Mouse (Mus musculus) embryonic facial prominence, embryonic 14.5 days (tissue): ENCODE results near the gene Mkrn3. TPM values are rescaled to one million over a fixed set of nuclear protein-coding genes. Genes with fewer than 3 reads are reported as not detected.

Source experiments
- ATAC-seq: fragments of 200-750 bp; cut with Nextera tagmentation; 2 replicates; pipeline ENCODE4 v1.8.0; 2017; ENCODE audit warnings: low read depth, moderate number of reproducible peaks, moderate TSS enrichment
- DNase-seq: peaks from one replicate; pipeline ENCODE4 v3.0.0-alpha.2; 2015; ENCODE audit warnings: low spot score
- H3K27ac ChIP-seq: fragments of 300-500 bp; sonication (generic); replicated peaks from 2 replicates; pipeline ENCODE4 v1.5.1; 2014; ENCODE audit warnings: low read depth, mild to moderate bottlenecking, low read length, moderate library complexity
- H3K27me3 ChIP-seq: fragments of 300-500 bp; sonication (generic); replicated peaks from 2 replicates; pipeline ENCODE4 v1.6.1; 2014; ENCODE audit warnings: low read length; ENCODE audit not compliant: control insufficient read depth, insufficient read depth
- H3K36me3 ChIP-seq: fragments of 300-500 bp; sonication (generic); 2 replicates; pipeline ENCODE4 v1.6.1; 2014; ENCODE audit warnings: low read length, mixed read lengths; ENCODE audit not compliant: control insufficient read depth, insufficient read depth
- H3K4me1 ChIP-seq: fragments of 300-500 bp; sonication (generic); 2 replicates; pipeline ENCODE4 v1.6.1; 2014; ENCODE audit warnings: antibody characterized with exemption, low read length; ENCODE audit not compliant: control insufficient read depth, insufficient read depth
- H3K4me2 ChIP-seq: fragments of 300-500 bp; sonication (generic); 2 replicates; pipeline ENCODE4 v1.6.1; 2014; ENCODE audit warnings: low read depth, mild to moderate bottlenecking, low read length, moderate library complexity, mixed read lengths
- H3K4me3 ChIP-seq: fragments of 300-500 bp; sonication (generic); 2 replicates; pipeline ENCODE4 v1.5.1; 2014; ENCODE audit warnings: low read depth, mild to moderate bottlenecking, low read length
- H3K9ac ChIP-seq: fragments of 300-500 bp; sonication (generic); 2 replicates; pipeline ENCODE4 v1.6.1; 2014; ENCODE audit warnings: low read depth, mild to moderate bottlenecking, low read length, moderate library complexity, mixed read lengths
- H3K9me3 ChIP-seq: fragments of 300-500 bp; sonication (generic); 2 replicates; pipeline ENCODE4 v1.6.1; 2016; ENCODE audit warnings: low read length; ENCODE audit not compliant: control insufficient read depth
- WGBS: fragments of 180-500 bp; shearing (Covaris S2); extraction: QIAGEN DNeasy Blood & Tissue Kit; methylation state at CpG from one replicate; pipeline ENCODE4 v1.1.7; 2014; 5-methylcytosine and 5-hydroxymethylcytosine counted together
- polyA plus RNA-seq: library from polyadenylated mRNA; unstranded; fragments of >200 nt; fragmentation: Nextera tagmentation; extraction: Ambion mirVana; gene quantifications from 2 replicates; pipeline ENCODE4 v1.2.1, GENCODE M21; 2014

Mkrn3 gene
- polyA plus RNA-seq, 1 experiment from 2014 or later = 6.2 TPM

GRCm38 (mm10) chr7:62433243-62433642, 13.3 kb upstream of the Mkrn3 start:
- Histone ChIP-seq H3K9ac (no peak overlapping the region), H3K4me1 (no peaks in the 10 kb centered on the region), H3K4me2 (no peak overlapping the region), H3K27me3 (no peaks in the 10 kb centered on the region), H3K36me3 (no peaks in the 10 kb centered on the region), H3K9me3 (no peaks in the 10 kb centered on the region), H3K27ac (no peak overlapping the region), H3K4me3 (no peak overlapping the region)
- DNase-seq (no peak), ATAC-seq (no peak)
- WGBS = 33% methylated on average over 3 of the region's 3 CpGs

- Histone ChIP-seq H3K9ac (no peak overlapping the region), H3K27me3 (no peaks in the 10 kb centered on the region), H3K4me3 (no peak overlapping the region), H3K9me3 (no peaks in the 10 kb centered on the region), H3K4me2 (no peak overlapping the region), H3K36me3 (no peaks in the 10 kb centered on the region), H3K27ac (no peak overlapping the region), H3K4me1 (no peaks in the 10 kb centered on the region)
- 22% methylated on average over 8 of the region's 8 CpGs for WGBS
- DNase-seq (no peak), ATAC-seq (no peak)
Observed at GRCm38 (mm10) chr7:62428337-62428736, 8.4 kb upstream of the Mkrn3 start.

DNA sequence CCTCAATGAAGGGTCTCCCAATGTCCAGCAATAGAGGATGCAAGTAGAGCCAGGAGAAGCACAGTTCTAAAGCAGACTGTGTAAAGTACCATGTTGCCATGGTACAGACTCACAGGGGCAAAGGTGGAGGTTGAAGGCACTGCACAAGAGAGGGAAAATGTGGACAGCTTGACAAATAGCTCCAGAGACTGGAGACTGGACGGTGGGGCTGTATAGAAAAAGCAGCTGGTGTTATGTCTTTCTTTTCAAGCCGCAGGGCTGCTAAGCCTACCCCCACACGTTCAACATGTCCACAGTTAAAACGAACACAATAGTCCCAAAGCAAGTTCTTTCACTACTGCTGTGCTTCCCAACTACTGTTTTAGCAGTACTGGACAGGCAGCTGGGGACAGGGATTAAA, 3.3 kb upstream of the Mkrn3 start:
- WGBS = 45% methylated on average over 4 of the region's 4 CpGs
- no peak overlapping the region for H3K4me3 ChIP-seq
- no peak for ATAC-seq
- no peaks in the 10 kb centered on the region for H3K4me1 ChIP-seq
- no peak for DNase-seq
- H3K27ac ChIP-seq = no peak overlapping the region
- H3K36me3 ChIP-seq = no peaks in the 10 kb centered on the region
- no peak overlapping the region for H3K4me2 ChIP-seq
- no peak overlapping the region for H3K9ac ChIP-seq
- H3K9me3 ChIP-seq = peaks cover 8% of the 10 kb centered on the region; the same call in 1 of the 2 replicates
- H3K27me3 ChIP-seq = no peaks in the 10 kb centered on the region

GRCm38 (mm10) chr7:62420566-62420965, 627 bp upstream of the Mkrn3 start:
- no peaks in the 10 kb centered on the region for H3K36me3 ChIP-seq
- H3K27ac ChIP-seq = no peak overlapping the region; the same call in 1 of the 2 replicates
- H3K4me3 ChIP-seq = peak overlapping the region; percentile 63
- peaks cover 8% of the 10 kb centered on the region; the same call in 1 of the 2 replicates for H3K9me3 ChIP-seq
- no peaks in the 10 kb centered on the region for H3K27me3 ChIP-seq
- ATAC-seq (no peak), DNase-seq (no peak)
- H3K4me1 ChIP-seq = no peaks in the 10 kb centered on the region
- 0 out of 2 replicates have a peak overlapping the region, but pooled peaks have one; percentile 3 for H3K9ac ChIP-seq
- H3K4me2 ChIP-seq = peak overlapping the region; percentile 60
- WGBS = 55% methylated on average over 6 of the region's 6 CpGs

DNA sequence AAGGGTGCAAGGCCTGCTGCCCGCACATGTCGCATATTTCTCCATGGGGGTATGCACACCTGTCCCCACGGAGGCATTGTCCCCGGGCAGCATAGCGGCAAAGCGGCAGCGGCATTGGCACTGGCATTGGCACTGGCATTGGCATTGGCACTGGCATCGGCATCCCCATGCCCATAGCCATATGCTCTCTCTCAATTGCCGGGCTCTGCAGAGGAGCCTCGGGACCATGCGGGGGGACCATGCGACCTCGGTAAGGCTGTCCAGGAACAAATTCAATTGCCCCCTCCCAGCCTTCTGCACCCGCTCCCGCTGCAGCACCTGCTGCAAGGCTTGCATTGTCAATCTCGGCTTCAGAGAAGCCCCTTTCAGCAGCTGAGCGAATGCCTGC, 840 bp downstream of the Mkrn3 start:
- Histone ChIP-seq H3K27me3 (no peaks in the 10 kb centered on the region), H3K4me2 (peak overlapping the region; percentile 60), H3K4me3 (peak overlapping the region; percentile 63), H3K4me1 (no peaks in the 10 kb centered on the region), H3K9me3 (peaks cover 8% of the 10 kb centered on the region; the same call in 1 of the 2 replicates), H3K9ac (peak overlapping the region; percentile 77), H3K27ac (peak overlapping the region; percentile 77; the same call in 1 of the 2 replicates), H3K36me3 (no peaks in the 10 kb centered on the region)
- no peak for DNase-seq
- no peak; the same call in 1 of the 2 replicates for ATAC-seq
- WGBS = 65% methylated on average over 17 of the region's 17 CpGs

DNA sequence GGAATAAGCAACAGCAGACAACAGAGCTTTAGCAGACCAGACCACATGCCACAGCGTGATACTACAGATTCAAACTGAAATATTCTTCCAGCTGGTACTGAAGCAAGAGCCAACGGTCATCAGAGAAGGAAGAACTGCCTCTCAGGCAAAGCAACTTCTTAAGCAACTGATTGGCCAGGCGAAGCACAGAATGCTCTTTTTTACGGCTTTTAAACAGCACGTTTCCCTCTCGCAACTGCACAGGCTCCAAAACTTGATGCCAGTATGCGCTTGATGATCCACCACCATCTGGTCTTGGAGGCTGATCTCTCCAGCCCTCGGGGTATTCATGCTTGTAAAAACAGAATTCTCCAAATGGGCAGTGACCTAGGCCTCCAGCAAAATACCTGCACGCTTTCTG, 1.6 kb downstream of the Mkrn3 start:
- ATAC-seq = no peak
- H3K4me2 ChIP-seq = peak overlapping the region; percentile 60
- no peak overlapping the region for H3K9ac ChIP-seq
- no peaks in the 10 kb centered on the region for H3K36me3 ChIP-seq
- WGBS = 74% methylated on average over 9 of the region's 9 CpGs
- DNase-seq = no peak
- no peaks in the 10 kb centered on the region for H3K4me1 ChIP-seq
- H3K27ac ChIP-seq = no peak overlapping the region
- H3K4me3 ChIP-seq = peak overlapping the region; percentile 63
- no peaks in the 10 kb centered on the region for H3K27me3 ChIP-seq
- peaks cover 8% of the 10 kb centered on the region; the same call in 1 of the 2 replicates for H3K9me3 ChIP-seq

GRCm38 (mm10) chr7:62416173-62416572, 3.8 kb downstream of the Mkrn3 start:
- Histone ChIP-seq H3K9ac (no peak overlapping the region), H3K4me1 (no peaks in the 10 kb centered on the region), H3K36me3 (no peaks in the 10 kb centered on the region), H3K4me3 (no peak overlapping the region), H3K9me3 (peaks cover 8% of the 10 kb centered on the region; the same call in 1 of the 2 replicates), H3K4me2 (no peak overlapping the region), H3K27ac (no peak overlapping the region), H3K27me3 (no peaks in the 10 kb centered on the region)
- ATAC-seq = no peak
- no peak for DNase-seq

- Histone ChIP-seq H3K9ac (no peak overlapping the region), H3K27ac (no peak overlapping the region), H3K9me3 (0 out of 2 replicates have a peak, but pooled peaks cover 5% of the 10 kb centered on the region), H3K4me1 (no peaks in the 10 kb centered on the region), H3K36me3 (no peaks in the 10 kb centered on the region), H3K27me3 (no peaks in the 10 kb centered on the region), H3K4me2 (no peak overlapping the region), H3K4me3 (no peak overlapping the region)
- ATAC-seq = no peak
- 51% methylated on average over 1 of the region's 1 CpGs for WGBS
- no peak for DNase-seq
Observed at GRCm38 (mm10) chr7:62415222-62415621, 4.7 kb downstream of the Mkrn3 start.

DNA sequence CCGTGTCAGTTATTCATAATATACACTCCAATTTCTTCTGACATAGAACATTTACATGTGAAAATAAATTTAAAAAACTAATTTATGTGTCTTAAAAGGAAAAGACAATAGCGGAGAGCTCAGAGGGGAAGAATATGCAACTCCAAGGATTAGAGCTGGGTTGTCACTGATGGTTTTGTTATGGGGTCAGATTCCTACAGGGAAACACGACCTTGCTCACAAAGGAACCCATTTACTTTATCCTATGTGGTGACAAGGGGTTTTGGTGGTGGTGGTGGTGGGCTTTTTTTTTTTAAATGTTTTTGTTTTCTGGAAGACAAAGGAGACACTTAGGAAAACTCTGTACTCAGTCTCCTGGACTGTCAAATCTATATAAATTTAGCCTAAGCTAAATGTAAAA, 12.1 kb downstream of the Mkrn3 start:
- Histone ChIP-seq H3K4me1 (no peaks in the 10 kb centered on the region), H3K9ac (no peak overlapping the region), H3K36me3 (no peaks in the 10 kb centered on the region), H3K27ac (no peak overlapping the region), H3K27me3 (no peaks in the 10 kb centered on the region), H3K4me2 (no peak overlapping the region), H3K4me3 (no peak overlapping the region), H3K9me3 (no peaks in the 10 kb centered on the region)
- DNase-seq (no peak), ATAC-seq (no peak)
- WGBS = 46% methylated on average over 3 of the region's 3 CpGs
